Mouse (Mus musculus) liver, adult 2 months (tissue): Measurements from ENCODE around the gene Ube2h.

ENCODE experiments used
- CTCF ChIP-seq: fragments of 200-500 bp; IDR thresholded peaks from 2 replicates; pipeline ENCODE4 v1.5.1; 2011; ENCODE audit warnings: low read depth, low read length, control low read depth
- POLR2A ChIP-seq: fragments of 200-500 bp; IDR thresholded peaks from 2 replicates; pipeline ENCODE4 v1.6.1; 2011; ENCODE audit warnings: low read length, control low read depth; ENCODE audit not compliant: insufficient read depth; ENCODE audit errors: extremely low read depth

DNA sequence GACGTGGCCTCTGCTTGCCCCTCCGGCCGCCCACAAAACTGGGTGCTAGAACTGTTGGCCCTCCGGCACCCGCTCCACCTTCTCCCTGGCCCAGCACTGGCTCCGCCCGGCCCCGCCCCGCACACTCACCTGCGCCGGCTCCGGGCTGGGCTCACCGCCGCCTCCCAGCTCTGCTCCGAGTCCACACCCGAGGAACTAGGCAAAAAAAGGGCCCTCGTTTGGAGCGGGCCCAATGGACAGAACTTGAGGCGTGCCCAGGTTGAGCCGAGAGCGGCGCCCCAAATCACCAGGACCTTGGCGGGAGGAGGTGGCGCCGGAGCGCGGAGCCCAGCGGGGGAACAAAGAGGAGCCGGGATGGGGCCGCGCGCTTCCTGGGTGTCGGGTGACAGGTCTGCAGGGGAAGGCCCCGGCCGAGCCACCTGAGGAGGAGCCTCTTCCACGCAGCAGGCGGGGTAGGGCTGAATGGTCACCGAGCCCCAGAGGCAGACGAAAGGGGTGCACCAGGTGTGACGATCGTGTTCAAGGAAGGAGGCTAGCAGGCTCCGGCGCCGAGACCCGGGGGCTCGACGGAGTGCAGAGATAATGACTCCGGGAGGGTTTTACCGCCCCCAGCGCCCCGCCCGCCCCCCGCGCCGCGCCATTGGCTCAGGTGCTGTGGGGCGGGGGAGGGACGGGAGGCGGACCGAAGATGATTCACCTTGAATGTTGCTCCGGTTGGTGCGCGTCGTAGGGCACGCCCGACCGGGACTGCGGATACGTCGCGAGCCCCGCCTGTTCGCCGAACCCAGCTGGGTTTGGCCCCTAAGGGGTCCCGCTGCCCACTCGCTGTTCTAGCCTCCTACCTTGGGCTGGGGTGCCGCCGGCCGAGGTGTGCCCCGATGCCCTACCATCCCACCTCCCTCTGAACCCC, 130.5 kb downstream of the Ube2h start:
- TF ChIP-seq POLR2A (no peak), CTCF (no peak)
